Mouse (Mus musculus) hindbrain, postnatal 0 days (tissue): Measurements from ENCODE around the gene Blvra. TPM values are rescaled to one million over a fixed set of nuclear protein-coding genes. Genes with fewer than 3 reads are reported as not detected.
A peak's percentile ranks its signal among the peaks of the same experiment; 100 is the strongest.

ENCODE experiments used
- ATAC-seq: fragments of 200-750 bp; cut with Nextera tagmentation; 2 replicates; pipeline ENCODE4 v1.8.0; 2017; ENCODE audit warnings: mild to moderate bottlenecking, moderate TSS enrichment, moderate library complexity
- DNase-seq: peaks from one replicate; pipeline ENCODE4 v3.0.0-alpha.2; 2015; ENCODE audit warnings: low spot score
- H3K27ac ChIP-seq: fragments of 300-500 bp; sonication (generic); 2 replicates; pipeline ENCODE4 v1.5.1; 2014; ENCODE audit warnings: mild to moderate bottlenecking
- H3K27me3 ChIP-seq: fragments of 300-500 bp; sonication (generic); 2 replicates; pipeline ENCODE4 v1.6.1; 2014; ENCODE audit warnings: low read length, mixed read lengths; ENCODE audit not compliant: insufficient read depth
- H3K36me3 ChIP-seq: fragments of 300-500 bp; sonication (generic); 2 replicates; pipeline ENCODE4 v1.6.1; 2014; ENCODE audit warnings: low read length, mixed read lengths; ENCODE audit not compliant: insufficient read depth
- H3K4me1 ChIP-seq: fragments of 300-500 bp; sonication (generic); 2 replicates; pipeline ENCODE4 v1.6.1; 2014; ENCODE audit warnings: antibody characterized with exemption, low read length, mixed read lengths; ENCODE audit not compliant: insufficient read depth
- H3K4me2 ChIP-seq: fragments of 300-500 bp; sonication (generic); 2 replicates; pipeline ENCODE4 v1.6.1; 2014; ENCODE audit warnings: low read depth, mild to moderate bottlenecking, low read length, moderate library complexity, mixed read lengths
- H3K4me3 ChIP-seq: fragments of 300-500 bp; sonication (generic); 2 replicates; pipeline ENCODE4 v1.5.1; 2014; ENCODE audit warnings: low read length
- H3K9ac ChIP-seq: fragments of 300-500 bp; sonication (generic); replicated peaks from 2 replicates; pipeline ENCODE4 v1.6.1; 2014; ENCODE audit warnings: mild to moderate bottlenecking, low read length, moderate library complexity, mixed read lengths
- H3K9me3 ChIP-seq: fragments of 300-500 bp; sonication (generic); 2 replicates; pipeline ENCODE4 v1.6.1; 2016; ENCODE audit warnings: low read length, mixed read lengths
- CTCF ChIP-seq: IDR thresholded peaks from 2 replicates; pipeline ENCODE4 v1.5.1; 2016; ENCODE audit warnings: antibody characterized with exemption, control low read depth, low read depth
- WGBS: fragments of 180-500 bp; shearing (Covaris S2); extraction: QIAGEN DNeasy Blood & Tissue Kit; methylation state at CpG from one replicate; pipeline ENCODE4 v1.1.7; 2014; 5-methylcytosine and 5-hydroxymethylcytosine counted together
- microRNA-seq, 2 experiments: library from miRNA; unstranded; fragments of <30 nt; microRNA quantifications; one replicate each; pipeline ENCODE4; 2016
- polyA plus RNA-seq: library from polyadenylated mRNA; unstranded; fragments of >200 nt; fragmentation: Nextera tagmentation; extraction: Ambion mirVana; gene quantifications from 2 replicates; pipeline ENCODE4 v1.2.1, GENCODE M21; 2015
- total RNA-seq: library from RNA; depleted of rRNA; stranded (reverse); fragments of >200 nt; gene quantifications from 2 replicates; pipeline ENCODE4 v1.2.3, GENCODE M21; 2014; rRNA removed

Blvra gene
- total and polyA plus RNA-seq, 2 experiments from 2014 or later = 9.3 to 26.5 TPM

DNA sequence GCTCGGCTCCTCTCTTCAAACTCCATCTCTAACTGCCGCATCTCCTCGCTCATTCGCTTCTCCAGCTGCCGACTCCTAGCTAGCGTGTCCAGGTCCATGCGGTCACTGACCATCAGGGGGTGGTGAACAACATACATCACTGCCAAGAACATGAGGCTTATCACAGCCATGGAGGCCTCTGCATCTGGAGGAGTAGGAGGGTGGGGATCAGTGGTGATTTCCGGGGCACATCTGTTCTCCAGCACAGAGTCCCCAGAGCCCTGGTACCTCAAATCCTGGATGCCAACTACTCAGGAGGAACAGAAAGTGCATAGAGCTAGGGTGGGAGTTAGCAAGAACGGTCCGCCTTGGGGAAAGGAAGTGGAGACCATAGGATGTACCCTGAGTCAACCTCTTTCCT is 71.6 kb downstream of the Blvra start:
- Histone ChIP-seq H3K27me3 (no peaks in the 10 kb centered on the region), H3K4me2 (peak overlapping the region; percentile 68; the same call in 1 of the 2 replicates), H3K9ac (no peak overlapping the region), H3K27ac (no peak overlapping the region), H3K4me1 (peaks cover 5% of the 10 kb centered on the region; the same call in 1 of the 2 replicates), H3K4me3 (no peak overlapping the region), H3K36me3 (no peaks in the 10 kb centered on the region), H3K9me3 (no peaks in the 10 kb centered on the region)
- TF ChIP-seq CTCF = no peak
- ATAC-seq (peak; percentile 30; the same call in 1 of the 2 replicates), DNase-seq (no peak)
- WGBS = 86% methylated on average over 10 of the region's 10 CpGs

GRCm38 (mm10) chr2:127142577-127143157 is 72.2 kb downstream of the Blvra start:
- Histone ChIP-seq H3K9ac (peak overlapping the region; percentile 47; the same call in 1 of the 2 replicates), H3K27ac (no peak overlapping the region), H3K36me3 (no peaks in the 10 kb centered on the region), H3K4me3 (peak overlapping the region; percentile 47), H3K27me3 (no peaks in the 10 kb centered on the region), H3K9me3 (no peaks in the 10 kb centered on the region), H3K4me1 (0 out of 2 replicates have a peak, but pooled peaks cover 3% of the 10 kb centered on the region), H3K4me2 (peak overlapping the region; percentile 68)
- ATAC-seq = peak; percentile 18; the same call in 1 of the 2 replicates
- TF ChIP-seq CTCF = no peak
- WGBS = 14% methylated on average over 6 of the region's 6 CpGs
- DNase-seq = no peak

GRCm38 (mm10) chr2:127143158-127144063 is 72.9 kb downstream of the Blvra start, which contains the start of gene Itpripl1:
Gene Itpripl1 (minus strand): TSS chr2:127143442.
- H3K4me3 ChIP-seq = peak within 1 kb of the TSS; percentile 47
- WGBS = 3% methylated on average over 31 of the region's 31 CpGs
- peak; percentile 79 for ATAC-seq
- no peaks in the 10 kb centered on the region for H3K27me3 ChIP-seq
- DNase-seq = peak; percentile 35
- TF ChIP-seq CTCF = no peak
- no peaks in the 10 kb centered on the region for H3K36me3 ChIP-seq
- H3K27ac ChIP-seq = no peak within 1 kb of the TSS
- H3K4me2 ChIP-seq = peak within 1 kb of the TSS; percentile 68
- H3K9ac ChIP-seq = peak within 1 kb of the TSS; percentile 47
- 0 out of 2 replicates have a peak, but pooled peaks cover 3% of the 10 kb centered on the region for H3K4me1 ChIP-seq
- H3K9me3 ChIP-seq = no peaks in the 10 kb centered on the region

DNA sequence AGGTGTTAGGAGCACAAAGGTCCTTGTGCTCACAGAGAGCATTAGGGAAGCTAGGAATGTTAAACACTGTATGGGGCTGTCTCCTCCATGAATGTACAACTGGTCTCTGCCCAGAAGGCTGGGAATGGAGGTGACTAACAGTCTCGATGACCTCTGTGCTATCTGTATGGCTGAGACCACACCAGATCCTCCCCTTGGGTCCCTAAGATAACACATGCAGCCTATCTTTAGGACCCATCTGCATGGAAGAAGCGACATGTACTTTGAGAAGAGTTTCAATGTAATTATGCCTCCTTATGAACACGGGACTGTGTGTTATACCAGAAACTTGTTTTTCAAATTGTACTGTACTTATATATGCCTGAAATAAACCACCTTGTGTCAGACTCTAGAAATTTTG is 75.2 kb downstream of the Blvra start:
- Histone ChIP-seq H3K36me3 (no peaks in the 10 kb centered on the region), H3K4me2 (no peak overlapping the region), H3K4me1 (0 out of 2 replicates have a peak, but pooled peaks cover 3% of the 10 kb centered on the region), H3K9me3 (no peaks in the 10 kb centered on the region), H3K9ac (no peak overlapping the region), H3K4me3 (no peak overlapping the region), H3K27me3 (no peaks in the 10 kb centered on the region), H3K27ac (no peak overlapping the region)
- ATAC-seq (no peak), DNase-seq (no peak)
- whole genome bisulfite sequencing = 88% methylated on average over 3 of the region's 3 CpGs
- no peak for TF ChIP-seq CTCF

Small RNA genes within 50 kb of the gene (microRNA-seq; reads per million reads assigned to microRNA genes)
- 0 reads per million in 2 experiments for gene Gm24081

Other genes starting within 250 kb of the Blvra start
- 15.9 and 28.8 TPM in 2 replicates for gene Trpm7, start 194.4 kb upstream of the Blvra start, total RNA-seq
- 25.3 and 28.1 TPM in 2 replicates for gene Trpm7, start 194.4 kb upstream of the Blvra start, polyA plus RNA-seq
- gene Sppl2a, start 137.4 kb upstream of the Blvra start, total RNA-seq = 35.9 and 37.1 TPM in 2 replicates
- 29.0 and 31.0 TPM in 2 replicates for gene Sppl2a, start 137.4 kb upstream of the Blvra start, polyA plus RNA-seq
- gene Ap4e1, start 61.9 kb upstream of the Blvra start, total RNA-seq = 9.5 and 10.1 TPM in 2 replicates
- 5.9 and 7.4 TPM in 2 replicates for gene Ap4e1, start 61.9 kb upstream of the Blvra start, polyA plus RNA-seq
- gene Ncaph, start 63.3 kb downstream of the Blvra start, total RNA-seq = 13.7 and 15.9 TPM in 2 replicates
- 13.0 and 15.6 TPM in 2 replicates for gene Ncaph, start 63.3 kb downstream of the Blvra start, polyA plus RNA-seq
- 11.5 and 14.6 TPM in 2 replicates for gene Itpripl1, start 72.8 kb downstream of the Blvra start, total RNA-seq
- 11.0 and 12.4 TPM in 2 replicates for gene Itpripl1, start 72.8 kb downstream of the Blvra start, polyA plus RNA-seq
- gene 1810024B03Rik, start 137.6 kb downstream of the Blvra start, total RNA-seq = 0.11 and 0.26 TPM in 2 replicates
- 1.6 and 1.7 TPM in 2 replicates for gene 1810024B03Rik, start 137.6 kb downstream of the Blvra start, polyA plus RNA-seq
- gene Snrnp200, start 137.7 kb downstream of the Blvra start, total RNA-seq = 99.2 and 102 TPM in 2 replicates
- 29.6 and 31.7 TPM in 2 replicates for gene Snrnp200, start 137.7 kb downstream of the Blvra start, polyA plus RNA-seq
- 53.0 and 56.1 TPM in 2 replicates for gene Ciao1, start 177.2 kb downstream of the Blvra start, total RNA-seq
- gene Ciao1, start 177.2 kb downstream of the Blvra start, polyA plus RNA-seq = 30.0 and 35.3 TPM in 2 replicates
- gene Tmem127, start 177.2 kb downstream of the Blvra start, total RNA-seq = 169 TPM in 2 replicates
- gene Tmem127, start 177.2 kb downstream of the Blvra start, polyA plus RNA-seq = 72.1 and 76.1 TPM in 2 replicates
- gene Stard7, start 199.6 kb downstream of the Blvra start, total RNA-seq = 142 and 146 TPM in 2 replicates
- 92.3 and 94.3 TPM in 2 replicates for gene Stard7, start 199.6 kb downstream of the Blvra start, polyA plus RNA-seq